Mouse (Mus musculus): ENCODE data around the gene Ttc30a2.

Gene Ttc30a2

GRCm38 (mm10) chr2:75977752-75978368, at the start of gene Ttc30a2:
Gene Ttc30a2 (minus strand): TSS chr2:75978170.
- peak; percentile 30 to 62 for DNase-seq (ENCODE audit: inconsistent age in 2 of 2, low spot score in 1 of 2)

DNA sequence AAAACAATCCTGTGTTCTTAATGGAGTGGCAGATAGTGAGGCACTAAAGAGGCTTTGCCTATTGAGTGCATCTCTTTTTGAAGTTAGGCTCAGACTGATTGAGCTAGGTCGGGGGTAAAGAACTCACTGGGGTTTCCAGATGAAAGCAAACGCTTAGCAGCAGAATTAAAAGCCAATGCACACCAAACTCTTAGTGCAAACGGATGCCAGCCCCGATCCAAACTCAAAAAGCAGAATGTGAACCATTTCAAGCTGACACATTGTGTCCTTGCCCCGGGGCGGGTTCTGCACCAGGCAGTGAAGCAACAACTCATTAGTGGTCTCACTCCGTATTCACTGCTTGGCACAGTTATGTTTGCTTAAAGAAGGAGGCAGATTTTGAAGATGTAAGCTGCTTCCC, 38.9 kb upstream of the Ttc30a2 start:
- peak in 1 of 2 experiments; percentile 30 for DNase-seq (ENCODE audit: inconsistent age in 2 of 2, low spot score in 1 of 2)

GRCm38 (mm10) chr2:76016136-76016535, 38.2 kb upstream of the Ttc30a2 start:
- no peak for DNase-seq (ENCODE audit: inconsistent age in 2 of 2, low spot score in 1 of 2)

DNA sequence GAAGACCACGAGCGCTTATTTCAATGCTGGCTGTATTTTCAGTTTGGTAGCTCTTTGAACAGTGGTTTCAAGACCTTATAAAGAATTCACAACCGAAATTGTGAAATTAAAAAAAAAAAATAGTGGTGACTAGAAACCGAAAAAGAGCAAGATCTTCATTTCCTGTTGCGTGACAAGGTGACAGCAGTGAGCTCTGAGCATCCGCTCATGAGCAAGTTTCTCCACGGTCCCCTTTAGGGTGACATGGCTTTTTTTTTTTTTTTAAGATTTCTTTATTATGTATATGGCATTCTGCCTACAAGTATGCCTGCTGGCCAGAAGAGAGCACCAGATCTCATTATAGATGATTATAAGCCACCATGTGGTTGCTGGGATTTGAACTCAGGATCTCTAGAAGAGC, 37.5 kb upstream of the Ttc30a2 start:
- DNase-seq (ENCODE audit: inconsistent age in 2 of 2, low spot score in 1 of 2), result no peak

- DNase-seq (ENCODE audit: inconsistent age in 2 of 2, low spot score in 1 of 2), result no peak
Measured at GRCm38 (mm10) chr2:76014659-76015058, 36.7 kb upstream of the Ttc30a2 start.

DNA sequence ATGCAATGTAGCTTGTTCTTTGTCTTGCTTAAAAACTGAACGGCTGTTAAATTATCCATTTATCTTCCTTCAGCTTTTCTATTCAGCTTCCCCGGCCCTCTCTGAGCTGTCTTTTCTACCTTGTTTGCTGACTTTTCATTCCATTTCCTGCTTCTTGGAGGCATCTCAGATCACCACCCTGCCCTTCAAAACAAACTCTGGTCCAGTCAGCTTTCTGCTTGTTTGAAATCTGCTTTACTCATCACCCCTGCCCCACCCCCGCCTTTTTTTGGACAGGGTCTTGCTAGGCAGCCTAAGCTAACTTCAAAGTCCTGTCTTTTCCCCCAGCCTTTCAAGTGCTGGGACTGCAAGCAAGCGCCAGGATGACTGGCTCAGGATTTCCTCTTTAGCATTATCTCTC, 28.2 kb upstream of the Ttc30a2 start:
- no peak for DNase-seq (ENCODE audit: inconsistent age in 2 of 2, low spot score in 1 of 2)

GRCm38 (mm10) chr2:76002899-76003298, 24.9 kb upstream of the Ttc30a2 start:
- no peak for DNase-seq (ENCODE audit: inconsistent age in 2 of 2, low spot score in 1 of 2)

GRCm38 (mm10) chr2:76001392-76001791, 23.4 kb upstream of the Ttc30a2 start:
- peak; percentile 56 to 84 for DNase-seq (ENCODE audit: inconsistent age in 2 of 2, low spot score in 1 of 2)

DNA sequence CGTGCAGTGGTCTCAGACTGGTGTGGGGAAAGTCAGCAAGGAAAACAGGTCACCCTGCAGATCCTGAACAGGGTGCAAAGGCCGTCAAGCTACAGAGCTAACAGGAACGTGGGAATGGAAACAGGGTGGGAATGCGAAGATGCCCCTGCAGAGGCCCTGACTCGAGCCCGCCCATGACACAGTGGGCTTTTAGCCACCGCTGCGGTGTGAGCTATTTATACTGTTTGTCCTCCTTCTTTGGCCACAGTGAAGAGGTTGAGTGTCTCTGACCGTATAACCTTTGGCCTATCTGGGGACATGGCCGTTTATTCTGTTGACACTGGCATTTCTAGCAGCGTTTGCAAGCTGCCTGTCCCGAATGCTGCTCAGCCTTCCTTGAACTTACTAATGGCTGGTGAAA, 21.7 kb upstream of the Ttc30a2 start:
- DNase-seq (ENCODE audit: inconsistent age in 2 of 2, low spot score in 1 of 2), result no peak

- DNase-seq (ENCODE audit: inconsistent age in 2 of 2, low spot score in 1 of 2), result no peak
Measured at GRCm38 (mm10) chr2:75998692-75999091, 20.7 kb upstream of the Ttc30a2 start.

- peak in 1 of 2 experiments; percentile 47 for DNase-seq (ENCODE audit: inconsistent age in 2 of 2, low spot score in 1 of 2)
Measured at GRCm38 (mm10) chr2:75997726-75998125, 19.8 kb upstream of the Ttc30a2 start.

GRCm38 (mm10) chr2:75994841-75995240, 16.9 kb upstream of the Ttc30a2 start:
- DNase-seq (ENCODE audit: inconsistent age in 2 of 2, low spot score in 1 of 2), result no peak

DNA sequence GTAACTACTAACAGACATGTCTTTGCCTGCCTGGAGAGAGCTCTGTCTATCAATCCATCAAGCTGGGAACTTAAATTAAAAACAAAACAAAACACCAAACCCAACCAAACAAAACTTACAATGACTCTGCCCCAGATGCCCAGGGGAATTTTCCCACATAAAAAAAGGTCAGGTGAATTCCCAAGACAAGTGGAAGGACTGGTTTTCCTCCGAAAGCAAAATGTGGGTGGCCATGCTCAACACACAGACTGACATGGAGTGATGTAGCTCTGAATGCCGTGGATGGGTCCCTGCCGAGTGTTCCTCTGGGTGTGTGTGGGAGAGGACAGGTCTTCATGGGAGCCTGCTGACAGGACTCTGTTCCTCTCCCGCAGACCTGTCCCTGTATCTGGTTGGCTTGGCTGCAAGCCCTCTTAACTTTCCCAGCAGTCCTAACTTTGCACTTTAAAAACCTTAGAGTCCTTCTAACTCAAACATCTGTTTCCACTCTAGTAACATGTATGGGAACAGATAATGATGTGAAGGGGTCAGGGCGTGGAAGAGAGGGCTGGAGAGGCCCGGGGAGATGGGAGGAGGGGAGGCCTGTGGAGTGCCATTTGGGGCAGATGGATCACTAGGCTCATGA, 13.7 kb upstream of the Ttc30a2 start:
- no peak for DNase-seq (ENCODE audit: inconsistent age in 2 of 2, low spot score in 1 of 2)

GRCm38 (mm10) chr2:75990885-75991539, 13.0 kb upstream of the Ttc30a2 start:
- peak; percentile 80 to 93 for DNase-seq (ENCODE audit: inconsistent age in 2 of 2, low spot score in 1 of 2)

GRCm38 (mm10) chr2:75989694-75990093, 11.7 kb upstream of the Ttc30a2 start:
- DNase-seq (ENCODE audit: inconsistent age in 2 of 2, low spot score in 1 of 2), result no peak

DNA sequence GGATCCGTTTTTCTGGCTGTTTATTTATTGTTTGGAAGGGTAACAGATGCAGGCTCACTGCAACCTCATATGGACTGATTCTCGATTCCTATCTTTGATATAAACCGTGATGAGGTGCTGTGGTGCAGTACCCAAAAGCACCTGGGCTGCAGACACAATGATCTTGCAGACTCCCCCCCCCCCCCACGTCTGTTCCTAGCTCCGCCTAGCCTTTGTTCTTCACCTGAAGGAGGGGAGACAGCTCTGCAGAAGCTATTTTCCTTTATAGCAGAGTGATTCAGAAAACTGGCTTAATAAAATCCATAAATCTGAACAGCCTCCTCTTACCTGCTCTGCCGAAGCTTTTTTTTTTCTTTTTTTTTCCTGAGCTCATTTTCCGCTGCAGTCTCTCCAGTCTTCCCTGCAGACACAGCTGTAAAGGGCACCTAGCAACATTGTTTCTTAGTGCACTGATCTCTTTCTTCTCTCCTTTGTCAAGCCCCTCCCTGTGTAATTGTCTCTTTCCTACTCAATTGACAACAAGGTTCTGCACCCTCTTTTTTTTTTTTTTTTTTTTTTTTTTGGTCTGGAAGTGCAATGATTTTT, 10.9 kb upstream of the Ttc30a2 start:
- DNase-seq (ENCODE audit: inconsistent age in 2 of 2, low spot score in 1 of 2), result no peak

- DNase-seq (ENCODE audit: inconsistent age in 2 of 2, low spot score in 1 of 2), result no peak
Measured at GRCm38 (mm10) chr2:75988378-75988777, 10.4 kb upstream of the Ttc30a2 start.

GRCm38 (mm10) chr2:75987739-75988138, 9.8 kb upstream of the Ttc30a2 start:
- DNase-seq (ENCODE audit: inconsistent age in 2 of 2, low spot score in 1 of 2), result no peak

DNA sequence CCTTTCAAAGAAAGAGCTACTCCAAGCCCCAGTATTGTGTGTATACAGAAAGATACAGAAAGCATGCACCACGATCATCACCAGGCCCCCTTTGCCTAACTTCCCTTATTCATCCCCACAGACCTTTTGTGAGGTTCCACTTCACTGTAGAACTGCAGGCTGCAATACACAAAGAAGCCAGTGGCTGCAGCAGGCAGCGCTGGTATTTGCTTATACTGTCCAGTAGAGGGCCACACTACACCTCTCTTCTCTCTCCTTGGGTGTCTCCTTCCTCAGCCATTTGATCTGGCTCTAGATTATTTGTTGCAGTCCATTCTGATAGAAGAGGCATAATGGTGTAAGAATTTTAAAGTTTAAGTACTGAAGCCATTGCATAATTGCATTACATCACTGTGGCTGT, 7.2 kb upstream of the Ttc30a2 start:
- DNase-seq (ENCODE audit: inconsistent age in 2 of 2, low spot score in 1 of 2), result peak; percentile 51 to 82

DNA sequence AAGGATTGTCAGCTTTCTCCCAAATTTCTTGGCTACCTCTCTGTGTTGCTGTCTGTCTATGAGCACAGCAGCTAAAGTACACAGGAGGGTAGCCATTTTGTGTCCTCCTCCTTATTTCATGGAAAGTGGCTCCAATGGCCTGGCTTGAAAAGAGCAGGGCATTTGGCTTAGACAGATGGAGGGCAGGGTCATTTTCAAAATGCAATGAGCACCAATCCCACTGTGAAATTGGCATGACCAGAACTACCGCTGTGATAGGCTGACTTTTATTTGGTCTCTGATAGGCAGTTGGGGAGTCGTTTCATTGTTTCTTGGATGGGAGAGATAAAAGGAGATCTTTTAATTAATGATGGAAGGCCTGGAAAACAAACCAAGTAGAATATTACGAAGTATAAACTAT, 5.9 kb upstream of the Ttc30a2 start:
- DNase-seq (ENCODE audit: inconsistent age in 2 of 2, low spot score in 1 of 2), result no peak

- no peak for DNase-seq (ENCODE audit: inconsistent age in 2 of 2, low spot score in 1 of 2)
Measured at GRCm38 (mm10) chr2:75983091-75983490, 5.1 kb upstream of the Ttc30a2 start.

- no peak for DNase-seq (ENCODE audit: inconsistent age in 2 of 2, low spot score in 1 of 2)
Measured at GRCm38 (mm10) chr2:75982626-75983025, 4.7 kb upstream of the Ttc30a2 start.
